Mouse (Mus musculus): ENCODE results near the gene Tnfrsf4. TPM values are rescaled to one million over a fixed set of nuclear protein-coding genes. Genes with fewer than 3 reads are reported as not detected.

Tnfrsf4 gene
- total RNA-seq, 4 experiments from 2014 or later, result not detected

Small RNA genes within 50 kb of the gene (microRNA-seq; reads per million reads assigned to microRNA genes)
- gene Mir200a, result 7.6 reads per million, percentile 21 among the genes with 10 or more reads in this experiment
- 62.4 reads per million, percentile 52 among the genes with 10 or more reads in this experiment for gene Mir200b
- 26.3 reads per million, percentile 41 among the genes with 10 or more reads in this experiment for gene Mir429

Other genes starting within 250 kb of the Tnfrsf4 start
- 1 to 10 TPM; 5.6 to 9.8 (median 8.1) TPM for gene Vwa1, start 239.1 kb upstream of the Tnfrsf4 start, total RNA-seq (2022)
- 1 to 10 TPM in 1 of 4 experiments, under 1 TPM in 3; 0.66 to 1.1 (median 0.81) TPM for gene Tmem88b, start 228.0 kb upstream of the Tnfrsf4 start, total RNA-seq (2022)
- gene Ankrd65, start 223.4 kb upstream of the Tnfrsf4 start, total RNA-seq (2022), result not detected
- gene Mrpl20, start 211.0 kb upstream of the Tnfrsf4 start, total RNA-seq (2022), result 10 to 100 TPM; 78.5 to 86.8 (median 80.6) TPM
- 10 to 100 TPM; 20.3 to 30.7 (median 26.2) TPM for gene Ccnl2, start 201.4 kb upstream of the Tnfrsf4 start, total RNA-seq (2022)
- 100 to 1,000 TPM; 112 to 128 (median 117) TPM for gene Aurkaip1, start 182.6 kb upstream of the Tnfrsf4 start, total RNA-seq (2022)
- gene Mxra8, start 174.2 kb upstream of the Tnfrsf4 start, total RNA-seq (2022), result 10 to 100 TPM; 19.7 to 30.4 (median 24.4) TPM
- gene Dvl1, start 166.4 kb upstream of the Tnfrsf4 start, total RNA-seq (2022), result 10 to 100 TPM; 41.3 to 50.7 (median 49.8) TPM
- gene Tas1r3, start 150.5 kb upstream of the Tnfrsf4 start, total RNA-seq (2022), result under 1 TPM; 0.17 to 0.19 (median 0.19) TPM
- gene Cptp, start 144.4 kb upstream of the Tnfrsf4 start, total RNA-seq (2022), result 1 to 10 TPM; 7.3 to 9.9 (median 8.6) TPM
- gene Ints11, start 144.3 kb upstream of the Tnfrsf4 start, total RNA-seq (2022), result 10 to 100 TPM; 13.9 to 14.5 (median 14.1) TPM
- 10 to 100 TPM in 3 of 4 experiments, 1 to 10 TPM in 1; 9.6 to 11.9 (median 10.9) TPM for gene Pusl1, start 122.1 kb upstream of the Tnfrsf4 start, total RNA-seq (2022)
- gene Acap3, start 122.0 kb upstream of the Tnfrsf4 start, total RNA-seq (2022), result 10 to 100 TPM in 2 of 4 experiments, 1 to 10 TPM in 2; 9.5 to 13.8 (median 10.9) TPM
- gene Ube2j2, start 70.0 kb upstream of the Tnfrsf4 start, total RNA-seq (2022), result 10 to 100 TPM; 46.5 to 51.6 (median 49.3) TPM
- 10 to 100 TPM; 17.5 to 20.9 (median 18.4) TPM for gene C1qtnf12, start 51.5 kb upstream of the Tnfrsf4 start, total RNA-seq (2022)
- gene B3galt6, start 21.2 kb upstream of the Tnfrsf4 start, total RNA-seq (2022), result 1 to 10 TPM; 2.6 to 3.2 (median 2.8) TPM
- gene Sdf4, start 21.0 kb upstream of the Tnfrsf4 start, total RNA-seq (2022), result 100 to 1,000 TPM in 1 of 4 experiments, 10 to 100 TPM in 3; 72.8 to 103 (median 87.1) TPM
- under 1 TPM in 2 of 4 experiments, not detected in 2; 0.25 to 0.75 TPM for gene Tnfrsf18, start 12.3 kb downstream of the Tnfrsf4 start, total RNA-seq (2022)
- gene Ttll10, start 45.6 kb downstream of the Tnfrsf4 start, total RNA-seq (2022), result under 1 TPM in 1 of 4 experiments, not detected in 3; 0.28 TPM
- gene 9430015G10Rik, start 96.1 kb downstream of the Tnfrsf4 start, total RNA-seq (2022), result 1 to 10 TPM; 2.1 to 3.3 (median 2.3) TPM
- gene Rnf223, start 116.7 kb downstream of the Tnfrsf4 start, total RNA-seq (2022), result under 1 TPM in 1 of 4 experiments, not detected in 3; 0.09 TPM
- 10 to 100 TPM; 21.0 to 27.6 (median 24.5) TPM for gene Agrn, start 183.6 kb downstream of the Tnfrsf4 start, total RNA-seq (2022)
- gene Isg15, start 187.0 kb downstream of the Tnfrsf4 start, total RNA-seq (2022), result 1 to 10 TPM; 1.7 to 2.8 (median 2.0) TPM
- gene AW011738, start 189.5 kb downstream of the Tnfrsf4 start, total RNA-seq (2022), result 10 to 100 TPM; 10.1 to 14.4 (median 12.2) TPM
- gene Perm1, start 202.0 kb downstream of the Tnfrsf4 start, total RNA-seq (2022), result 100 to 1,000 TPM; 327 to 378 (median 333) TPM
- gene Plekhn1, start 221.0 kb downstream of the Tnfrsf4 start, total RNA-seq (2022), result 10 to 100 TPM in 3 of 4 experiments, 1 to 10 TPM in 1; 9.5 to 11.8 (median 10.9) TPM
- 10 to 100 TPM; 22.1 to 24.5 (median 22.8) TPM for gene Noc2l, start 222.2 kb downstream of the Tnfrsf4 start, total RNA-seq (2022)
- under 1 TPM in 2 of 4 experiments, not detected in 2; 0.22 TPM for gene Samd11, start 241.8 kb downstream of the Tnfrsf4 start, total RNA-seq (2022)